Mouse (Mus musculus) erythroblast, embryonic 14.5 days (primary cell): ENCODE data around the gene Lefty1.

ENCODE experiments used
- GATA1 ChIP-seq: IDR thresholded peaks from 2 replicates; pipeline ENCODE4 v1.6.1; 2012; ENCODE audit warnings: low read length, inconsistent platforms, mixed read lengths
- TAL1 ChIP-seq: IDR thresholded peaks from 3 replicates; pipeline ENCODE4 v1.6.1; 2012; ENCODE audit warnings: low read length, inconsistent platforms, mixed read lengths

- TF ChIP-seq TAL1 (no peak), GATA1 (no peak)
Observed at GRCm38 (mm10) chr1:180956401-180956800, 21.6 kb downstream of the Lefty1 start.
